Comparison of ENCODE assay signal across 9 mouse cellular contexts in the genomic region with DNA sequence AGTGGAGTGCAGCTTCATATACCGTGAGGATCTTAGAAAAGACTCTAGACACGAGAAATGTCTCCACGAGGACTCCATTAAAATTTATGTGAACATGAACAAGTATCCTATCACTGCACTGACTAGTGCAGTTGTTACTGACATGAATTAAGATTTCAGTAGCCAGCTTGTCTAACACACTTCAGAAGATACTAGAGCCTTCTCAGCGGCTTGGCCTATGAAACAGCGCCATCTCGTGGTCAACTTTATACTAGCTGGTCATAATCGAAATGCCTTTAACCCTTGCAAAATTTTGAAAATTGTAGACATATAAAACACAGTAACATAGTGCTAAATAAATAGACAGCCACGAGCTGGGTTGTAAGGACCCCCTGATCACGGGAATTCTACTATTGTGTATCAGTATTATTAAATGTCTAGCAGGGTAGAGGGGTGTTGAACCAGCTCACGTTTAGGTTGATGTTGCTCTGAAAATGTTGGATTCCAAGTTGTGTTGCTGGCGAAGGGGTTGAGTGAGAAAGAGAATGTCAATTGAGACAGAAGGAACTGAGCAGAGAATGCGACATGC.
A peak's percentile ranks its signal among the peaks of the same experiment; 100 is the strongest.
DNase-seq lines count a peak whose midpoint lies in the region; ATAC-seq and TF ChIP-seq lines count a peak whose summit lies in the region.
"Had no signal": no experiment of that assay in that cellular context is flagged by ENCODE, and none has a peak within 500 bp of the region (broad histone marks: within the 10 kb centered on the region; RNA-seq: fewer than 3 reads in every experiment).

No protein-coding gene starts in this region.

- no peak overlapping the region for H3K9ac ChIP-seq in midbrain, embryonic 16.5 days (ENCODE audit: low read depth, low read length)
- no peak overlapping the region for H3K9ac ChIP-seq in stomach, postnatal 0 days (ENCODE audit: low read length)

- 27% methylated on average over 12 of the region's 12 CpGs for WGBS in thymus, adult 2 months
- 17% methylated on average over 12 of the region's 12 CpGs for WGBS in kidney, adult 2 months
- 19% methylated on average over 12 of the region's 12 CpGs for WGBS in midbrain, embryonic 16.5 days
- 19% methylated on average over 12 of the region's 12 CpGs for WGBS in stomach, postnatal 0 days

- no peak for TF ChIP-seq EP300 in stomach, postnatal 0 days (optimal IDR thresholded peaks at IDR 0.05)

- DNase-seq in thymus, adult 2 months, result peak; percentile 35
- no peak for DNase-seq in thymus, adult 18-20 months
- peak; percentile 16 for DNase-seq in gastrocnemius, postnatal 25 days
- peak; percentile 69 for DNase-seq in kidney, adult 2 months
- DNase-seq in left cerebral cortex, postnatal 36 days (ENCODE audit: low spot score in 2 of 2), result peak; percentile 56 to 70
- peak; percentile 73 for DNase-seq in stomach, postnatal 0 days (ENCODE audit: low spot score)

- no peak overlapping the region for H3K4me3 ChIP-seq in thymus, adult 2 months (ENCODE audit: control insufficient read depth, insufficient read depth, low read length)
- no peak overlapping the region for H3K4me3 ChIP-seq in kidney, adult 2 months (ENCODE audit: insufficient read depth, low read depth, low read length)
- no peak overlapping the region for H3K4me3 ChIP-seq in midbrain, embryonic 16.5 days (ENCODE audit: low read depth, low read length)
- H3K4me3 ChIP-seq in stomach, postnatal 0 days (ENCODE audit: low read depth, low read length), result no peak overlapping the region
- H3K4me3 ChIP-seq: myocyte had no signal

- H3K27ac ChIP-seq in thymus, adult 2 months (ENCODE audit: control insufficient read depth, insufficient read depth, low read length), result no peak overlapping the region
- H3K27ac ChIP-seq in kidney, adult 2 months (ENCODE audit: insufficient read depth, low read depth, low read length), result no peak overlapping the region
- no peak overlapping the region for H3K27ac ChIP-seq in midbrain, embryonic 16.5 days (ENCODE audit: low read length)
- H3K27ac ChIP-seq in stomach, postnatal 0 days (replicated peaks), result no peak overlapping the region

- no peaks in the 10 kb centered on the region for H3K27me3 ChIP-seq in thymus, adult 2 months (ENCODE audit: control insufficient read depth, insufficient read depth, low read length)
- no peaks in the 10 kb centered on the region for H3K27me3 ChIP-seq in kidney, adult 2 months (replicated peaks; ENCODE audit: control insufficient read depth, insufficient read depth, low read length)
- H3K27me3 ChIP-seq in midbrain, embryonic 16.5 days (ENCODE audit: control insufficient read depth, insufficient read depth, low read depth, low read length), result no peaks in the 10 kb centered on the region
- H3K27me3 ChIP-seq in stomach, postnatal 0 days (ENCODE audit: control insufficient read depth, insufficient read depth, low read length), result no peaks in the 10 kb centered on the region

- H3K4me2 ChIP-seq in midbrain, embryonic 16.5 days (ENCODE audit: low read length), result no peak overlapping the region
- H3K4me2 ChIP-seq in stomach, postnatal 0 days (replicated peaks; ENCODE audit: low read depth), result no peak overlapping the region

- no peaks in the 10 kb centered on the region for H3K4me1 ChIP-seq in thymus, adult 2 months (replicated peaks; ENCODE audit: control insufficient read depth, insufficient read depth, low read length)
- H3K4me1 ChIP-seq in kidney, adult 2 months (ENCODE audit: control insufficient read depth, insufficient read depth, low read length), result no peaks in the 10 kb centered on the region
- no peaks in the 10 kb centered on the region for H3K4me1 ChIP-seq in midbrain, embryonic 16.5 days (ENCODE audit: control insufficient read depth, insufficient read depth, low read length)
- no peaks in the 10 kb centered on the region for H3K4me1 ChIP-seq in stomach, postnatal 0 days (replicated peaks; ENCODE audit: control insufficient read depth, insufficient read depth)

- no peak for TF ChIP-seq CTCF in thymus, adult 2 months (IDR thresholded peaks at IDR 0.05; ENCODE audit: borderline replicate concordance, control insufficient read depth, extremely low read depth, insufficient read depth, low read length, poor library complexity)
- TF ChIP-seq CTCF in kidney, adult 2 months (conservative IDR thresholded peaks at IDR 0.05; ENCODE audit: insufficient read depth, insufficient read length, low read depth, low read length), result peak; percentile 74
- peak; percentile 93 for TF ChIP-seq CTCF in stomach, postnatal 0 days (IDR thresholded peaks at IDR 0.05; ENCODE audit: low read depth)

- peak; percentile 81 for ATAC-seq in common myeloid progenitor, adult 5-6 weeks (replicated peaks; ENCODE audit: low read depth, poor library complexity, severe bottlenecking)
- peak; percentile 88 for ATAC-seq in midbrain, embryonic 16.5 days
- ATAC-seq in stomach, postnatal 0 days (ENCODE audit: low FRiP score, low TSS enrichment), result peak; percentile 45; the same call in 1 of the 2 replicates

- intact Hi-C loops in left cerebral cortex, postnatal 36 days (cut with DNase I), result loop anchor here (5.0 kb wide), 2 partner anchors 232 to 532 kb away; no protein-coding TSS in a partner anchor

- no peak for TF ChIP-seq POLR2A in thymus, adult 2 months (IDR thresholded peaks at IDR 0.05; ENCODE audit: control insufficient read depth, extremely low read depth, insufficient read depth, low read length, poor library complexity)
- TF ChIP-seq POLR2A in kidney, adult 2 months (IDR thresholded peaks at IDR 0.05; ENCODE audit: low read depth, low read length), result no peak

- H3K9me3 ChIP-seq in midbrain, embryonic 16.5 days (replicated peaks; ENCODE audit: control insufficient read depth, low read length, poor library complexity, severe bottlenecking), result no peaks in the 10 kb centered on the region
- no peaks in the 10 kb centered on the region for H3K9me3 ChIP-seq in stomach, postnatal 0 days (ENCODE audit: control insufficient read depth, low read length)

- H3K36me3 ChIP-seq in thymus, adult 2 months (ENCODE audit: control insufficient read depth, insufficient read depth, low read length), result no peaks in the 10 kb centered on the region
- no peaks in the 10 kb centered on the region for H3K36me3 ChIP-seq in kidney, adult 2 months (ENCODE audit: control insufficient read depth, insufficient read depth, low read length)
- H3K36me3 ChIP-seq in midbrain, embryonic 16.5 days (ENCODE audit: control insufficient read depth, insufficient read depth, low read length), result no peaks in the 10 kb centered on the region
- H3K36me3 ChIP-seq in stomach, postnatal 0 days (ENCODE audit: control insufficient read depth, insufficient read depth, low read length), result no peaks in the 10 kb centered on the region

Comparison
In these comparisons a context has a peak if more than half of its experiments do, and no peak if none do; other contexts are left out.
1. DNase-seq: peak in thymus, adult 2 months (single experiment), gastrocnemius, postnatal 25 days (single experiment), kidney, adult 2 months (single experiment), left cerebral cortex, postnatal 36 days (2 of 2) and stomach, postnatal 0 days (single experiment); none in thymus, adult 18-20 months (0 of 2).
2. Peak in every context shown above with its lines, with median percentiles within 50 percentile points of each other: ATAC-seq.